Mouse (Mus musculus) cerebellum, adult 9-10 months (tissue): ENCODE measurements around the gene Nrxn2.

Experiments used
- DNase-seq: peaks from one replicate; pipeline ENCODE4 v3.0.0; 2022

The Nrxn2 gene

GRCm38 (mm10) chr19:6418233-6418879 is at the start of gene Nrxn2:
Gene Nrxn2 (plus strand): TSS chr19:6418731.
- peak; percentile 95 for DNase-seq

- DNase-seq, result no peak
These were observed 48.4 kb upstream of the Nrxn2 start for GRCm38 (mm10) chr19:6370175-6370574.

DNA sequence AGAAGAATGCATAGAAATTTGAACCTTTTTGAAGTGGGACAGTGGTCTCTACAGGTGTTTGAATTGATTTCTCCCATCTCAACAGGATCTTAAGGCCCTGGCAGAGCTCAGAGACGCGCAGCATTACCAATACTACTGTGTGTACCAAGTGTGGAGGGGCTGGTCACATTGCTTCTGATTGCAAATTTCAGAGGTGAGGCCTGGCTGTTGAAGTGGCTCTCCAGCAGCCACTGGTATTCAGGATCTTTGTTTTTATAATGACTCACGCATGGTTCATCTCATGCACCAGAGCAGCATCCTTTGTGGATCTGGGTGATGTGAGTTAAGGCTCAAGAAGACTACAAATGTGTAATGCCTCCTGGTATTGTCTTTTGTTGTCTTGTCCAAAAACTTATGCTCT is 46.1 kb upstream of the Nrxn2 start:
- no peak for DNase-seq

- peak; percentile 82 for DNase-seq
These were observed 44.8 kb upstream of the Nrxn2 start for GRCm38 (mm10) chr19:6373539-6374400.

DNA sequence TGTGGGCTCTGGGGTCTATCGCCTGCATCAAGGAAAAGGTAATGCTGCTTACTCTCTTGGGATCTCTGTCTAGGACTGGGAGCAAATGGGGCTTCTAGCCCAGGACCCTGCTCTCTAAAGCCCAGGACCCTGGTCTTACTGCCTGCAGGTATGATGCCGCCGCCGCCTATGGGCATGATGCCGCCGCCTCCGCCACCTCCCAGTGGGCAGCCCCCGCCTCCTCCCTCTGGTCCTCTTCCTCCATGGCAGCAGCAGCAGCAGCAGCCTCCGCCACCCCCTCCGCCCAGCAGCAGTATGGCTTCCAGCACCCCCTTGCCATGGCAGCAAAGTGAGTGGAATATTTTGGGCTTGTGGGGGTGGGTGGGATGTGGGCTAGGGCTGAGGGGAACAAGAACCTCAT is 44.0 kb upstream of the Nrxn2 start:
- no peak for DNase-seq

DNA sequence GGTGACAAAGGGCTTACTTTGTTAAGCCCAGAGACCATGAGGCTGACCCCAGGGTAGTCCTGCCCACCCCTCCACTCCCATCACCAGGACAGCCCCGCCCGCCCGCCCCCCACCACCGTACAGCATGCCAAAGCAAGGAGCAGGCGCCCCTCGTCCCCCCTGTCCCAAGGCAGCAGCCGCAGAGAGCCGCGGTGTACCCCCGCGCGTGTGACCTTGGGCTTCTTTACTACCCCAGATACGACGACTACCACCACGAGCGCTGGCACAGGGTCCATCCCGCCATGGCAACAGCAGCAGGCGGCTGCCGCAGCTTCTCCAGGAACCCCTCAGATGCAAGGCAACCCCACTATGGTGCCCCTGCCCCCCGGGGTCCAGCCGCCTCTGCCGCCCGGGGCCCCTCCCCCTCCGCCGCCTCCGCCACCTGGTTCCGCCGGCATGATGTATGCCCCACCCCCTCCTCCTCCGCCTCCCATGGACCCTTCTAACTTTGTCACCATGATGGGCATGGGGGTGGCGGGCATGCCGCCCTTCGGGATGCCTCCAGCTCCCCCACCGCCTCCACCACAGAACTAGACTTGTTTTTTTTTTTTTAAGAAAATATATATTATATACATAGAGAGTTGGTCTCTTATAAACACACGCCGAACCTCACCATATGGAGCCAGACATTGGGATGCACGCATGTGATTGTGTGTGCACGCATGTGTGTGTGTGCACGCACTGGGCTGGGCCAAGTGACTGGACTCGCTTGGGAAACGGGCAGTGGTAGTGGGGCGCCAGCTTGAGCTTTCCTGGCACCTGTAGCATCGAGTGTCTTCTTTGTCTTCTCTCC is 42.9 kb upstream of the Nrxn2 start:
- DNase-seq, result no peak

DNA sequence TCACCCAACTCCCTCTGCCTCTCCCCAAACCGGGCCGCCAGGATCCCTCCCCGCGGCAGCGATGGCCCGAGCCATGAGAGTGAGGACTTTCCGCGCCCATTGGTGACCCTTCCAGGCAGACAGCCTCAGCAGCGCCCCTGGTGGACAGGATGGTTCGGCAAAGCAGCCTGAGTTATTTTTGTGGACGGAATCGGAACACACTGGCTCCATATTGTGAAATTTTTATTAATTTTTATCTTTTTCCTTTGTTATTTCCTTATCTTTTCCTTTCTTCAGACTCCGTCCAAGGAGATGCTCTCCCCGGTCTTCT is 42.3 kb upstream of the Nrxn2 start:
- DNase-seq, result peak; percentile 77

DNA sequence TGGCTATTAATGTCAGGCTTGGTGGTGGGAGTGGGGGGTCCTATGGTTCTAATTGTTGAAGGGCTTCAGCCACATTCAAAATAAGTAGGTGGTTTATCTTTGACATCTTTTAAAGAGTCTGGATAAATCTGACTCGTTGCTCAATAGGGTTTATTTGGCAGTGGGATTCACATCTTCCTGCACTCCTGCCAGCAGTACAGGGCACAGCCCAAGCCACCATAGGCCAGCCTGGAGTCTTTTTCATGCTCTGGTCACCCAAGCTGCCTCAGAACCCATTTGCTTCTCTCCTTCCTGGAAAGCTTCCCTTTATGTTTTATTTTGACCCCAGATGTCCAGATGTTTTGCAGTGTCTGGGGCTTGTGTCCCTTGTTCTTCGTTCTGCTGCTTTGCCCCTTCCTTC is 41.9 kb upstream of the Nrxn2 start:
- no peak for DNase-seq

DNA sequence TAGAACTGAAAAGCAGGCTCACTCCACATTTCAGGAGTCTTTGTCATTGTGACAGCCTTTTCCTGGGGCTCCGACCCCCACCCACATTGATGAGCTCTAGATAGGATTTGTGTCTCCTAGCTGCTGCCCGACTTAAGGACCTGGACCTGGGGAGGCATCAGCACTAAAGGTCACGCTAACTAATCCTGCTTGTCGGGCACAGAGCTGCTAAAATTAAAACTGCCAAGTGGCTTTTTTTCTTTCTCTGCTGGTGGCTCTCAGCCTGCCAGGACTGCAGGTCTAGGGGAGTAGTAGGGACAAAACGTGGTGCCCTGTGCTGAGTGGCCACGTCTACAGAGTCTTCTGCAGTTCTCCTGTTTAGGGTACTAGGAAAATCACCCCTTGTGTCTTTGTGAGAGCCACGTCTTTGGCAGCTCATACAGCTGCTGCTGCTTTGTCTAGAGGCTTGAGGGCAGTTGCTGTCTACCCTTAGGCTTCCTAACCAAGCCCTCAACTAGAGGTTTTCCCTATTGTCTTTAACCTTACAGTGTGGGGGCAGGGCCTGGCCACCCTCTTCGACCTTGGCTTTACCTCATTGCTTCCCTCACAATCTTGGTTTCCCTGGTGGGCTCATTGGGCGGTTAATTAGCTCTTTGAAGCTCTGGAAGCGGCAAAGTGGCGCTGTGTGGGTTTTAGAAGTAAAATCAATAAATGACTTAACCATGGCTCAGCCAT is 41.0 kb upstream of the Nrxn2 start:
- no peak for DNase-seq

DNA sequence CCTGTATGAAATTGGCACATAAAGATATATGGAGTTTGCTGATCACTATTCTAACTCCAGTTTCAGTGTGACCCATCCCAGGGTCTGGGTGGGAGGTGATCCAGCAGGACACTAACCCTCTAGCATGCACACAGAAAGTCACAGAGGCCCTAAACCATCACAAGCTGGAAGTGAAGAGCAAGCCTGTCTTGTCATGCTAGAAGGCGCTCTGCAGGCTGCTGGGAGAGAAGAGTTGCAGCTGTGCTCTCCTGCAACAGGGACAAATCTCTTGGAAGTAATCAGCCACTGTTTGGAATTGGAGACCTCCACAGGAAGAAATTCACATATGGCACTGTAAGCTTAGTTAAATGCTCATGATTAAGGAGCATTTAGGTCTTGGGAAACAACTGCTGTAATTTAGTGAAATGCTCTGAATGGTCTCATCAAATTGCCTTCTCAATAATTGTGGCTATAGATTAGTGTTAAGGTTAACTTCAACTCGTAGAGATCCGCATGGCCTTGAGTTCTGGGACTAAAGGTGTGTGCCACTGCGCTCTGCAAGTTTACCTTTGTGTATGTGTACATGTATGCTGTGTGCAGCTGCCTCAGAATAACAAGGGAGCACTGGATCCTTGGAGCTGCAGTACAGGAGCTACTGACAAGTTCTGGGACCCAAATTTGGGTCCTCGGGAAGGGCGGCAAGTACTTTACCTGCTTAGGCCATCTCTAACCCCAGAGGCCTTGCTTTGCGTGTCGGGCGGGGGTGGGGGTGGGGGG is 37.9 kb upstream of the Nrxn2 start:
- DNase-seq, result no peak

DNA sequence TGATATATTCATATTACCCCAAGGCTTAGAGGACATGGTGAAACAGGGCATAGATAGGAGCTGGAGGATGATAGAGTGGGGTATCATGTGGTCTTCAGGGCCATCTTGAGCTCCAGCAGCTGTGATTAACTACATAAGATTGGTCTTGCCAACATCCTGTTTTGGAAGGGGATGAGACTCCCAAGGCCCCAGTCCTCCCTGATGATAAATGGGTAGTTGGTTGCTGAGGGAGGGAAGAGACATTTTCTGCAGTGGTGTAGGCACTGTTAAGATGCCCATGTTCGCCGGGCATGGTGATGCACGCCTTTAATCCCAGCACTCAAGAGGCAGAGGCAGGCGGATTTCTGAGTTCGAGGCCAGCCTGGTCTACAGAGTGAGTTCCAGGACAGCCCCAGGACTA is 37.3 kb upstream of the Nrxn2 start:
- no peak for DNase-seq

GRCm38 (mm10) chr19:6382323-6382924 is 36.1 kb upstream of the Nrxn2 start:
- DNase-seq, result peak; percentile 83

- no peak for DNase-seq
These were observed 35.1 kb upstream of the Nrxn2 start for GRCm38 (mm10) chr19:6383470-6383869.

GRCm38 (mm10) chr19:6384128-6384527 is 34.4 kb upstream of the Nrxn2 start, which contains the start of gene Pygm:
Gene Pygm (plus strand): TSS chr19:6384399.
- peak; percentile 62 for DNase-seq

DNA sequence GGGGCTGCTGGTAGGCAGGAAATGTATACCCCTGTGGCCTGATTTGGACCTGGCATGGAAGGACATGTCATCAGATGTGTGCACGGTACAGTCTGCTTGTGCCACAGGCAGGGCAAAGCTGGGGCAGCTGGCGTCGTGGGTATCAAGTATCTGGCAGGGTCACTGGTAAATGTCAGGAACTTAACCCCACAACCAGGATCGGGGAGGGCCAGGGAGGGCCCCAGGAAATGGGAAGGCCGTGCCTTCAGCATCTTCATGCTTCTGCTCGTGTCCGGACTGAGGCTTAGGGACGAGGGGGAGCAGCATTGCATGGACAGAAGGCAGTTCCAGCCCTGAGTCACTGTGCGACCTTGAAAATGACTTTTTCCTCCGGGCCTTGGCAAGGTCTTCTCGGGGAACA is 33.6 kb upstream of the Nrxn2 start:
- no peak for DNase-seq

- DNase-seq, result no peak
These were observed 33.1 kb upstream of the Nrxn2 start for GRCm38 (mm10) chr19:6385419-6385818.

GRCm38 (mm10) chr19:6385821-6386220 is 32.7 kb upstream of the Nrxn2 start:
- DNase-seq, result no peak

DNA sequence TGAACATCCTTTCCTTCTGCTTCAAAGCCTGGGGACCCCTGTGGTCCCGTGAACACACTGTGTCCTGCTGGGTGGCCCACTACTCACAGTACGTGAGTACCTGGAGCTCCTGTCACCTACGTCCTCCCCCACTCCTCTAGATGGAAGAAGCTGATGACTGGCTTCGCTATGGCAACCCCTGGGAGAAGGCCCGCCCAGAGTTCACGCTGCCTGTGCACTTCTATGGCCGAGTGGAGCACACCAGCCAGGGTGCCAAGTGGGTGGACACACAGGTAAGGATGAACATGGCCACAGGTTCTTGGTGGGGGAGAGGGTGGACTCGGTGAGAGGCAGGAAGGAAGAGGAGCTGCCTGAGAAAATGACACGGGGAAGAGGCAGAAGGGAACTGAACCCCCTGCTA is 32.3 kb upstream of the Nrxn2 start:
- DNase-seq, result no peak

GRCm38 (mm10) chr19:6388006-6388405 is 30.5 kb upstream of the Nrxn2 start:
- peak; percentile 82 for DNase-seq

DNA sequence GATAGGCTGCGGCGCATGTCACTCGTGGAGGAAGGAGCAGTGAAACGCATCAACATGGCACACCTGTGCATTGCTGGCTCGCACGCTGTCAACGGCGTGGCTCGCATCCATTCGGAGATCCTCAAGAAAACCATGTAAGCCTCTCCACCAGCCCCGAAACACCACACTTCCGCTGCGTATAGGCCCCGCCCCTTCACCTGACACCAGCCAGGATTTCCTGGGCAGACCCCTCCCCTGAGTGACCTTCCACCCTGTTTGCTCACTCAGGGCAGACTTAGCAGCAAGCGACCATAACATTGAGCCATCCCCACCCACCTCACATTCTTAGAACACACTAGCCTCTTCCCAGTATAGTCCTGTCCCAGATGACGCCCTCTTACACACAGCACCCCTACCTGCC is 28.7 kb upstream of the Nrxn2 start:
- DNase-seq, result no peak

DNA sequence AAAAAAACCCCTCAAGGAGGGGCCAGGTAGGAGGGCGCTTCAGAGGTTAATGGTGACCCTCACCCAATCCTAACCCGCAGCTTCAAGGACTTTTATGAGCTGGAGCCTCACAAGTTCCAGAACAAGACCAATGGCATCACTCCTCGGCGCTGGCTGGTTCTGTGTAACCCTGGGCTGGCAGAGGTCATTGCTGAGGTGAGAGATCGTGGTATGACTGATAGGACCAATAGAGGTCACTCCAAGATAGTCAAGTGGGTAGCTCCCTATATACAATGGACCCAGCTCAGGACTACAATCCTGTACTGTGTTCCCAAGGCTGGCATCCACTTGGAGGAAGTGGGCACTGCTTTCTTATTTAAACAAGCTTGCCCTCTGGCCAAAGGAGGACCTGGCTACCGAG is 28.3 kb upstream of the Nrxn2 start:
- no peak for DNase-seq
